Mouse (Mus musculus) urinary bladder, postnatal 25 days (tissue): ENCODE measurements at regions not wholly inside any gene's neighbourhood (a gene's known extent, or its start where the extent isn't known, plus 50 kb on each side); places are given as distances from the start of the nearest gene placed in this dataset.

Source experiments
- DNase-seq: peaks from one replicate; pipeline ENCODE4 v3.0.0; 2022; ENCODE audit warnings: low spot score

DNA sequence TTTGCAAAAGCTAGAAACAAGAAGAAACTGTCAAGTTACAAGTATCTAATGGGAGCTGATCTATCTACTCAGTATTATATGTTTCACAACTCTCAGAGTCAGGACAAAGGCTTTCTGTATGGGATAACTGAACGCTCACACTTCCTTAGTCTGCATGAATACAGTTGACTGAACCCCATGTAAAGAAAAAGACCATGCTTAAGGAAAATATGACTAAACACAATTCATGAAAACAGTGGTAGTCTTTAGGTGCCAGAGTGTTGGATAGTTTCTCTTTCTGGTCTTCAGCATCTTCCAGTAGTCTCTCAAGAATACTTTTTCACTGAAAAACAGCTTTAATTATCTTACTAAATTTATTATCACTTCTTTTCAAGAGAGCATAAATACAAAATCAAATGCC is 78.7 kb upstream of the Klf6 start:
- DNase-seq: no peak

DNA sequence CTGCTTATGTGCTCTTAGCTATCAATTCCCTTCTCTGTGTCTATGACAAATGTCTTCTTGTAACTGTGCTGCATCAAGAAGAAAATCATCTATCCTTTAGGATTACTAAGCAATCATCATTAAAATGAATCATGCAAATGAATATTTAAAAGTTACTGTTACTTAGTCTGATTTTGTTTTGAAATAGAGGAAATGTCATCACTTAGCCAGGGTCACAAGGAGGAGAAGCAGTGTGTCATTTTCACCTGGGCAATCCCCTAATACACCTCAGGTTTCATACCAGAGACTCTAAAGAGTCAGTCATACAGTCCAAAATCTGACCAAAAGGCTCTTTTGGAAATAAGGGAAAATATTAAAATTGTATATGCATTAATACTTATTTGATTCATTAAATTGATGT is 74.2 kb upstream of the Klf6 start:
- no peak for DNase-seq

DNA sequence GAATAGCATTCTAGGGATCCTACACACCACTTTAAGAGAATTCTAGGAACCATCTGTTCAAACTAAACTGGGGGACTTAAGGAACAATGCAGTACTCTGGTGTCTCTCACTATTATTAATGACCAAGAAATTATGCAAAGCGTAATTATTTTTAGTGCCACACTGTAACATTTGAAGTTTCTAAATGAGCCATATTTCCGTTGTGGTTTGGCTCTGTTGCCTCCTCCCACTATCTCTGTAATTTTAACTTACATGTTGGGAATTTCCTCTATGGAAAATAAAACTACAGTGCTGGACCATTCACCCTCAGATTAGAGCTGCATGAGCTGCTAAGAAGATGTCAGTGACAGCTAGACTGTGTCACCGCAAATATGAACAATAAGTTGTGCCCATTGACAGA is 72.0 kb upstream of the Klf6 start:
- no peak for DNase-seq

DNA sequence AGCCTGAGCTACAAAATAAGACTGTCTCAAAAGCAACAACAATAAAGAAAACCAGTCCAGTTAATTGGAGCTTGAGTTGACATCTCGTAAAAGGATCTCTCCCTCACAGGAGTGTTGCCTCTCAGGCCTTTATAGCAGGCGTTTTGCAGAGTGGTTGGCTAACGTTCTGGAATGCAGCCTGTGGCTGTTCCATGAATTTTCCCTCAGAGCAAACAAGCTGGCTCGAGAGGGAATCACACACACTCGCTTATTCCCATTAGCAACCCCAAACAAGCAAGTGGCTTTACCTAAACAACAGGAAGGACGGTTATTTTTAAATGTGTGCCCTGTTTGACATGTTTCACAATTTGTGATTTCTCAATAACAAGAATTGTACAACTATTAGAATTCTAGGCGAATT is 59.2 kb upstream of the Klf6 start:
- peak; percentile 14 for DNase-seq

DNA sequence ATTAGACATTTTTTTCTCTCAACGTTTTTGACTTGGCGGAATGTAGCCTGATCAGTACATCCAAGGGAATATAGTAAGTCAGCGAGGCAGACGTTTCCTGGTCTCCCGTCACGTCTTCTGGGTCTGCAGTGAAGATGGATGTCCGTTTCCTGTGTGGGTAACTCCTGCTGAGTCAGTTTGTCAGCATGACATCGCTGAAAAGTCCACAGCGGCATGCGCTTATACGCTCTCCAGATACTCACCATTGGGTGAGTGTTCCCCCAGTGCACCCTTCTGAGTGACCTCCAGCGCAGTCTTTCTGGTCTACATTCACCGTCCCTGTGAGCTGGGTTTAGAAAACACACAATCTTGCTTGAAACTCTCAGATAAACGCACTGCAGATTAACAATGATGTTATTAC is 58.5 kb upstream of the Klf6 start:
- DNase-seq: peak; percentile 17

DNA sequence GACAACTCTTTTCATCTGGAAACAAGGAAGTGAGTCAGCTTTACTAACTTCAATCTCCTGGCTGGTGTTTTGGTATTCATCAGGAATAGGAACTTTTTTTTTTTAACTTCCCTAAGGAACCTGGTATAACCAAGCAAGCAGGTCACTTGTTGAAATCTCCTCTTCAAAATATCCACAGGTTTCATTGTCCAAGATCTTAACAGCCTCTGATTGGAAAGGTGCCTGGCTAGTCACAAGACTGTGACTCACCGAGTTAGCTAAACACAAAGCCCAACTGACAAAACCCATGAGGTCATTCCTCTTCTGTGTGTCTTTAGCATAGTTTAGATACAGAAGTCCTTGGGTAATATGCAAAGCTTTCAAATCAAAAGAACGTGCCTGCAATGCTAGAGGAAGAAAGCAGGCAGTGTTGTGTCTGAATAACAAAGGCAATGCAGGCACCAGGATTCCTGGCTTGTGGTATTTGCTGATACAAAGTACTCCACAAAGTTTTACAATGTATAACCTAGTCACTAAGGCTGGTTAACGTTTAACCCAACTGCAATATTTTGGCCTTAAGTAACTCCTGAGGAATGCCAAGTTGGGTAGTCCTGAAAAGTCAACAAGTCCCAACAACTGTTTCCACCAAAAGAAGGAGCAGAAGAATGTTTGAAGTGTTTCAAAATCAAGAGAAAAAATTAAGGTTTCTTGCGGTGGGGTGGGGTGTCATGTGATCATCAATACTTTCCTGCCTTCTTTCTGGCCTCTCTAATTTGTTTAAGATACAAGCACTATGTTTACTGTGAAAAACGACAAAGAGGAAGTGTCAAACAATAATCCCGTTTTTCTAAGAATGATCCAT is 57.5 kb upstream of the Klf6 start:
- DNase-seq: peak; percentile 31

DNA sequence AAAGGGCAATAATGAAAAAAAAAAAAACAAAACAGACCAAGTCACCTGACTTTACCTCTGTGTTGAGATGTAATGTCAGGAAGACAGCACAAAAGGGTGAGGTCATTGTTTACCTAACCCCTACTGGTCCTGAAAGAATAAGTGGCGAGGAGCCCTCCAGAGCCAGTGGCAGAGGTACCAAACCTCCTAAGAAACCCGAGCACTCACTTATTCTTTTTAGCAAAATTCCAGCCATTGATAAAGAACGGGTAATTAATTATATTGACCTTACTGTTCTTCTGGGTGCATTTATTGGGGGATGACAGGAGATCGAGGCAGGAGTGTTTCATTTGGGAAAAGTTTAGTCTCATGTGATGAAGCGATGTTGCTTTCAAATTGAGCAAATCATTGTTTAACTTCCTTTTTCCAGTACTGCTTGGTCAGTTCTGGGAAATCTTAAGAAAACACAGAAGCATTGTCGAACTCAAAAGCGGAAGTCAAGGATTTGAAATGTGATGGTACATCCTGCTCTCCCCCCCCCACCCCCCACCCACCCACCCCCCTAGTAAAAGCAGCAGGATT is 56.8 kb upstream of the Klf6 start:
- no peak for DNase-seq

DNA sequence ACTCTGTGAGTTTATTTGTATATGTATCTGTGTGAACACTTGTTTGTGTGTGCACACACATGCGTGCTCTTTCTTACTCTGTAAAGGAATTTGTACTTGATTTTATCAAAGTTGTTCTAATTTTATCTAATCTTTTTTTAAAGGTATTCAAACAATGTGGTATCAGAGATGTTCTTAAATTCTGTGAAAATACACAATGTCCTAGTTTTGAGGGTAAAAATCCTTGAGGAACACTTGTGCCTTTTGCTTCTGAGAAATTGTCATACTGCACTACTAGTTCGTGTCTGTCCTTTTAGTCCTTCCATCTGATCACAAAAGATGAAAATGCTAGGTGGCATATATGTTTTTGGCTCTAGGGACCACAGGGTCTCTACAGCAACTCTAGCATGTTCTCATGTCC is 52.9 kb upstream of the Klf6 start:
- no peak for DNase-seq
